Mouse (Mus musculus) liver, adult (tissue): ENCODE results near the gene Cacng2.

ENCODE experiments used
- GATA4 ChIP-seq: IDR thresholded peaks from 2 replicates; pipeline ENCODE4 v1.6.1; 2014; ENCODE audit warnings: mild to moderate bottlenecking, low read length; ENCODE audit not compliant: insufficient replicate concordance

The Cacng2 gene

DNA sequence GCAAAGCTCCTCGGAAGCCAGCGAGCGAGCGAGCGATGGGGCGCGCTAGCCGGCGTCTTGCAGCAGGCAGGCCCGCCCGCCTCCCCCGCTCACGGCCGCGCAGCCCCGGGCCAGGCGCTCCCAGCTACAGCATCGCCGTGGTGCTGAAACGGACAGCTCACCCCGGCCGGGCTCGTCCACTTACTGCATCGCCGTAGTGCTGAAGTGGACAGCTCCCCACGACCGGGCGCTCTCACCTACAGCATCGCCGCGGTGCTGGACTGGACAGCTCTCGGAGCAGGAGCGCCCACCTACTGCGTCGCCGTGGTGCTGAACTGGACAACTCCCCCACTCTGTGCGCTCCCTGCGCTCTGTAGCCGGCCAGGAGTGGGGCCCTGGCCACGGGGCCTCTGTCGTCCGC lies at the start of gene Cacng2:
Gene Cacng2 (minus strand): TSS at position 325 of the 400 bp plus-strand sequence.
- no peak for TF ChIP-seq GATA4

DNA sequence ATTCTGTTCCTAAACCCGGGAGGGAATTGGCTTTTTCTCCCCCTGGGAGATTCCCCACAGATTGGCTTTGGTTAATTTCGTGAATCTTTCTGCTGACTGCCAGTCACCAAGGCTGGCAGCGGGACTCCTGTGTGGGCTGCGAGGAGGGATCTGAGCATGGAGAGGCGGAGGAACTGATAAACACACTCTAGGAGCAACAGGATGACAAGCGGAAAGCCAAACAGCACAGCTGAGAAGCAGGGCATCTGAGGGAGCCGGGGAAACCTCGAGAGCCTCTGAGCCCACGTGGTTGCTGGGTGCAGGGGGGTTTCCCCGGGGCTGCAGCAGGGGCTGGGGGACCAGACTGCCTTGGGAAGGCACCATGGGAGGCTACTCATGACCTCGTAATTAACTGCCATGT lies 49.7 kb upstream of the Cacng2 start:
- TF ChIP-seq GATA4: no peak

DNA sequence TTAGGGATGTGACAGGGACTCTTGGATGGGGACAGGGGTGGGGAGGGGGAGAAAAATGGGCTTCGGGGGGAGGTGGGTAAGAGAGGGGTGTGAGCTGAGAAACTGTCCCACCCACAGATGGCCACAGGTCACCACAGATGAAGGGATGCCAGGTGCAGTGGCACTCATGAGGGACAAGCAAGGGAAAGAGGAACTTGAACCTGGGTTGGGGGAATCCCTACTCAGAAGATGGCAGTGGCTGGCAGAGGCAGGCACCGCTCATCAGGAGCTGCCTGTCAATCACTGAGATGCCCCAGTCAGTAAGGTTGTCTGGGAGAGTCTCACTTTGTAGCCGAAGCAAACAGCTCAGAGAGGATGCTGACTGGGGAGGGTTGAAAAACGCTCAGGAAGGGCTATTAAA lies 45.5 kb upstream of the Cacng2 start:
- TF ChIP-seq GATA4: no peak

DNA sequence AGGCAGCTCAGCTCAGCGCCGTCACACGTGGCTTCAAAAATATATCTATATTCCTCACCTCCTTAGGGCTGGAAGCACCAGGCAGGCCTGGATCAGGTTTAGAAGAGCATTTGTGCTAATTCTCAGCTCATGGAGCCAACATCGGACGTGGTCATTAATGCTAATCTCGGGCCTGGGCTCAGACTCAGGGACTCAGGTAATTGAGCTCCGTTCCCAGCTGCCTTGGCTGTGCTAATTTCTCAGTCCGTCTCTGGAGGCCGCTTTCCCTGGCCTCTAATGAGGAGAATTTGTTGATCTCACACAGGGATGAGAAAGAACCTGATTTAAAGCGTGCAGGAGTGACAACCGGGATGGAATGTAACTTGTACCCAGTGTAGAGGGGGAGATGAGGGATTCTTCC lies 44.6 kb upstream of the Cacng2 start:
- TF ChIP-seq GATA4: no peak

DNA sequence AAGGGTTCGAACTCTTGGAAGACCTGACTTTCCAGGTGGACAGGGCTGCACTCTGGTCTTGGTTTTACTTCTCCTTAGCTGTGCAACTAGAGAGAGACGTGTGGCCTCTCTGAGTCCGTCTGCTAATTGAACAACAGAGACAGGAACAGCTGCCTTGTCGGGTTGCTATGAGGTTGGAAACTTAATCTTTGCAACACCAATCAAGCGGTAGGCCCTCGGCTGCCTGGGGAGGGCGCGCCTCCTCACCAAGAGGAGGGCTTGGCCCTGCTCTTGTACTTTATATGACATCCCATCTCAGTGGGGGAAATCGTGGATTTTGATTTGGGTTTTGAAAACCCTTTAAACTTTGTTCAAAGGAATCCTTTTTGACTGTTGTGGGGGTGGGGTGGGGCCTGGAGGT lies 42.1 kb upstream of the Cacng2 start:
- no peak for TF ChIP-seq GATA4

DNA sequence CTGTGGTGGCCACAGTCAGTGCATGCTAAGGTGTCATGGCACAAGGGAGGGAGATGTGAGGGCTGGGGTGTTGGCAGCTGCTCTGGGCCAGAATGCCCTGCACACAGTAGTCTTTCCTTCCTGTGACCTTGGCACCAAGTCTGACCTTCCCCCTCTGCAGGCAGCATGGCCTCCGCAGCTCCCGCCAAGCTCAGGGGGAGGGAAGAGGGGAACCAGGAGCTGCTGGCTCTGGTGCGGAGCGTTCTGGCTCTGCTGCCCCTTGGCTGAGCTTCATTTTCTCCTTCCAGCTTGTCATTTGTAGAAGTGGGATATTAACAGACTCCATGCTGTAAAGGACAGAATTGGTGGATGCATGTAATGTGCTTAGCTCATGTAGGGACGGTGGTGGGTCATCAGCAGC lies 38.5 kb upstream of the Cacng2 start:
- no peak for TF ChIP-seq GATA4

DNA sequence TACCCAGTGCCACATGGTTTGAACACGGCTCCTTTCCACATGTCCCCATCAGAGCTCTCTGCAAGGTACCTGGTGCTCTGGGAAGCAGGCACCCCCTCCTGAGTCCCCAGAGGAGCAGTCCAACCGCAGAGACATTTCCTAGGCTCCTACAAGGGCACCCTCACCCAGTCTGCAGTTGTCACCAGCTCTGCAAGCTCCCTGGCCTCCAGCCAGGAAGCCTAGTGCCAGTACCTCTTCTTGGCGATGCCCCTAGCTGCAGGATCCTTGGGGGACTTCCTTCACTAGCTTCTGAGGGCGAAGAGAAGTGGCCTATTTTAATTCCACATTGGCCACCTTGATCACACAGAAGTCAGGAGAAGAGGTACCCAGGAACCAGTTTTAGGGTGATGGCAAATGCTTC lies 38.0 kb upstream of the Cacng2 start:
- TF ChIP-seq GATA4: no peak

DNA sequence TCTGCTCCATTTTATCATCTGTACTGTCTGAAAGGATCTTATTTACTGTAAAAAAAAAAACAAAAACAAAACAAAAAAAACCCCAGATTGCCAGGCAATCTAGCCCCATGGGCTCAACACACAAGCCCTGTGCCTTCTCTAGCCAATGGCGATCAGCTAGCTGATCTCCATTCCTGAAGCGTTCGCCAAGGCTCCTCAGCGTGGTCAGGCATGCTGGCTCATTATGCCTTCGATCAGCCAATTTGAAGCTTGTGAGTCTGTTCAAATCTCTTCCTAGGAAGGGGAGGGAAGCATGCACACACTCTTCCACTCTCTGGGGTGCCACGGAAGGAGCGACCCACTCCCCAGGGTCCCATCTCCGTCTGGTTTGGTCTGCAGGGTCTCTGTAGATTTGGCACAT lies 37.5 kb upstream of the Cacng2 start:
- TF ChIP-seq GATA4: no peak

DNA sequence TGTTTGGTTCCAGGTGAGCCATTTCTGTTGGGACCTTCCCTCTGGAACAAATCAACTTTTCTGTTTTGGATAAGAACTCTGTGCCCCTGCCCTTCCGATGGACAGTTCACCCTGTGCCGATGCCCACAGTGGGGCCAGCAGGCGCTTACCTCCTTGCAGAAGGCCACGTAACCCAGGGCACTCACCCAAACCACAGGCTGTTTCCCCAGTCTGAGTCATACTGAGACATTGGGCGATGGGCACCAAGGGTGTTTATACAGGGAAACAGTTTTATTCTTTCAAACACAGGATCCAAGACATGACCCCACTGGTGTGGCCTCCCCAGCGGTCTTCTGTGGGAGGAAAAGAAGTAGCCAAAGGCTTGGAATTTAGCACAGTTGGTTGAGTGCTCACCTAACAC lies 35.6 kb upstream of the Cacng2 start:
- no peak for TF ChIP-seq GATA4

DNA sequence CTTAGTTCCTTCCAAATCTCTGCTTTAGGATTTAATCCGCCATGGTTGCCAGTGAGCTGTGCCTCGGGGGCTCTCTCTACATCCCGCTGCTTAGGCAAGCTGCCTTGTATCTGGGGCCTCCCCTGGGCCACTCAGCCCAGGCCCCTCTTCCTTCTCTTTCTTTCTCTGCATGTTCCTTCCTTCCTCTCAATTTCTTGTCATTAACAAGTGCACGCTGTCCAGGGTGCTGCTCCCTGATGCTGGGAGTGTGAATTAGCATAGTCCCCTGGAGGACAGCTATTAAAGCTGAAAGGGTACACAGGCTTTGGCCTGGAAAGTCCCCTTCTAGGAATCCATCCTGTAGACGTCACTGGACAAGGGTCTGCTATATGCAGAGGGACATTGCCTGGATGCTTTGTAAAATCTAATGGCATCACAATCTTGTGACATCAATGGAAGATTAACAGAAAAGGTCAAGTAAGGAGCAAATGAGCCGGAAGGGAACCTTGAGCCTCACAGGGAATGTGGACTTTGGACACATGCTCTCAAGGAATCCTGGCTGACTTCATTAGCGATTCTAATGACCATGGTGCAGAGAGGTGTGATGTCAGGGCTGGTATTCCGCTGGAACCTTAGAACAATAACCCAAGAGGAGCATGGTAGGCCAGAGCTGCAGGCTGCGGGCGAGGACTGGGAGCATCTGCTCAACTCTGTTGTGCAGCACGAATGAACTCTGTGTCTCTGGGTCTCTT lies 33.4 kb upstream of the Cacng2 start:
- TF ChIP-seq GATA4: no peak

DNA sequence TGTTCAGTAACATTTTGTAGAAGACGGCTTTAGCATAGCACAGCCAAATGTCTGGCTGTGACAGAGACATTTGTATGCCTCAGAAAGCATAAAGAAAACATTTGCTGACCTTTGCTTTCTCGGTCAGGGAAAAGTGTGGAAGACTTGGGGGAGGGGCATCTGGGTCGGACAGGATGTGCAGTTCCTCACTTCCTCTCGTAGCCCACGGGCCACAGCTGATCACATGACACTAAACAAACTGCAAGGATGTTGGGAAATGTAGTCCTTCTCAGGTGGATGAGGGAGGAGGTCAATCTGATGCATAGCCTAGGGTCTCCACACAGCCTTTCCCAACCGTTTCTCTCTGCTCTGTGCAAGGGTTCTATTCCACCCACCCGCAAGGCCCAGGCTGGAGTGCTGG lies 28.7 kb upstream of the Cacng2 start:
- TF ChIP-seq GATA4: no peak

DNA sequence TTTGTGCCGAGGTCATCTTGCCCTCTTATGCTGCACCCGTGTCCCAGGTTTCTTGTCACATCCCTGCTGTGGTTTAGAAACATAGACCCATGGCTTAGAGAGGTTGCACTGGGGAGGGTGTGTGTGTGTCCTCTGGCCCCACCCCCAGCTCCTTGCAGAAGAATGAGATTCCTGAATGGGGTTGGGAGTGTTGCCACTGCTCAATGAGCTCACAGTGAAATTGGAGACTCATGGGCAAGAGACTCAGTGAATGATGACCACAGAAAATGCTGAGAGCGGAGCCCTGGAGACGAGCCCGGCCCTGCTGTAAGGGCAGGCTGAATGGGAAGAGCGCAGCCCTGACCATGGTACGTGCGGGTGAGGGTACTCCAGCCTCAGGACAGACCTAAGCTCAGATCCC lies 20.4 kb upstream of the Cacng2 start:
- TF ChIP-seq GATA4: no peak

DNA sequence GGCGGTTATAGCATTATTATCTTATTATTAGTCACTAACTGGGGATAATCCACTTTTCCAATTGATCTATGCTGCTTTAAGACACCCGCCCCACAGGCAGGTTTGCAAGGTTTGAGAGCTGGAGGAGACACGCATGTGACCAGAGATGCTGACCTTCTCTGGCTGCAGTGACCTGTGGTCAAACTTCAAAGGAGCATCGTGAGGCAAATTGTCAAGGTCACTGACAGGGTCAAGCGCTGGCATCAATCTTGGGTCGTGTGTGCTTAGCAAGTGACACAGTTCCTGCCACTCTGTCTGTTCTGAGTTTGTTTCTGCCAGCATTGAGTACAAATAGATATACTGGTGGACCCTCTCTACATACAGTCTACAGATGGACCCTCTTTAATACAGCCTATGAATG lies 14.8 kb upstream of the Cacng2 start:
- no peak for TF ChIP-seq GATA4

DNA sequence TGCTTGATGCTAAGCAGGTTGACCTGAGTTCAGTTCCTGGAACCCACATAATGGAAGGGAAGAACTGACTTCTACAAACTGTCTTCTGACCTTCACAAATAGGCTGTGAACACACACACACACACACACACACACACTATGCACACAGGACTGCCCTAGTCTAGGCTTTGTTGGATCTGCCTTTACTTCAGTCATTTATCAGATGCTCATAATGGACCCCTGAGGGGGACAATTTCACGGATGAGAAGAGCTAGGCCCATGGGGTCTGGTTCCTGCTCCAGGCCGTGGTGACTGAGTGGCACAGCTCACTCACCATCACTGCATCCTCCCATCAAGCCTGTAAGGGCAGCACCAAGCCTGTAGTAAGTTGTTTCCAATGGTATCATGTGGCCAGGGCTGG lies 13.6 kb upstream of the Cacng2 start:
- no peak for TF ChIP-seq GATA4

DNA sequence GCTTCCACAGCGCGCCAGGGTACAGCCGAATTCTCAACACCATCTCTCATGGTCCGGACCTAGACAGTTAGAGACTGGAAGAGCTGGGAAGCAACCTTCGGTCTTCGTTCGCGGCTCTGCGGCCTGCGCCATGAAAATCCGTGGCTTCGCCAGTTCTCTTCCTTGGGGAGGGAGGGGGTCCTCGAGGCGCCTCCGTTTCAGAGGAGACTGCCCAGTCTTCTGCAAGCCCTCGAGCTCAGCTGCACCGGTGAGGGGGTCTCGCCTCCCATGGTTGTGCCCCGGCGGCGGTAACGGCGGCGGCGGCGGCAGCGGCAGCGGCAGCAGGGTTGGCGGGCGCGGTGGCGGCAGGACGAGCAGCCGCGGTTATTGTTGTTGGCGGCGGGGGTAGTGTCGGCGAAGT lies 580 bp downstream of the Cacng2 start:
- no peak for TF ChIP-seq GATA4

DNA sequence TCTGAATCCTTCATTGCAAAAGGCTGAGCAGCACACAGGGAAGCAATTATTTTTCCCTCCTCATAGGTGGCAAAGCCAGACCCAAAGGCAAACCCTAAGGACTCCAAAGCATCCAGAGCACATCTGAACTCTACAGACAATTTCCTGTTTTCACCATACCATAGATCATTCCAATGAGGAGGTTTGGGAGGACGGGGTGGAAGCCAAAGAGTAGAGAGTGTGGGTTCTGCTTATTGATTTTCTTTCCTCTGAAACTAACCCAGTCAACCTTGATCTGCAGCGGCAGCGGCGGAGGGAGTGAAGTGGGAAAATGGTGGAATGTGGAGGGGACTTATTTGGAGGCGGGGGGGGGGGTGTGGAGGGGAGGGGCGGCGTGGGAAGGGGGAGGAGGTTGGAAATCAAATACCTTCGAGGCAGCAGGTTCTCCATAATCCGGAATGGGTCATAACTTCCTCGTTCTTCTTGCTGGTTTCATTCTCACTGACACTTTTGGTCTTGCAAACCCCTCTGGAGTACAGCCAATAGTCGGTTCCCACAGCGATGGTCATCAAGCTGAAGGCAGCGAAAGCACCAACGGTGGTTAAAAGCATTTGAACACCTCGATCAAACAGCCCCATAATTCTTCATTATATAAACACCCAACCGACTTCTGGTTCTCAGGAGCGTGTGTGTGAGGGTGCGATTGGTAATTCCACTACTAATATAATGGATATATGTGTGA lies 1.4 kb downstream of the Cacng2 start:
- no peak for TF ChIP-seq GATA4

DNA sequence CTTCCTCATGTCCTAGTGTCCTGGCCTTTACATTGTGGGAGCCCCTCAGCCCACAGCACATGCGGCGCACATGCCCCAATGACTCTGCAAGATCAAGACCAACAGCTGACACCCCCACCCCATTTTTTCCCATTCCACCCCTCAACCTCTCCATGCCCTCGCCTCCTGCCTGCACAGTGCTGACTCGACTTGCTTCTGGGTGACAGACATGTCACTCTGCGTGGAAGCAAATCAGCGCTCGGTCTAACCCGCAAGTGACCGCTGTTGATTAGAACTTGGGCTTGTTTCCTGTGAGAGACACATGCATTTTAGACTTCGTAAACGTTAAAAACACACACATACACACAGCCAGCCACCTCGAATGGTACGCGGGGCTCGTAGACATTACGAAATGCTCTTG lies 2.1 kb downstream of the Cacng2 start:
- no peak for TF ChIP-seq GATA4
